Mouse (Mus musculus) CD4-positive, CD25-positive, alpha-beta regulatory T cell, adult 4 months (primary cell): ENCODE measurements around the gene Myoz1. TPM values are rescaled to one million over a fixed set of nuclear protein-coding genes. Genes with fewer than 3 reads are reported as not detected.

Experiments
- ATAC-seq: one replicate; pipeline ENCODE4 v1.8.0; 2017
- polyA plus RNA-seq, 2 experiments: library from polyadenylated mRNA; unstranded; fragments of 100-300 nt; shearing (Covaris generic); gene quantifications; one replicate each; pipeline ENCODE4 v1.2.1; 2017

Gene Myoz1
- polyA plus RNA-seq, 2 experiments from 2014 or later, result not detected

- no peak for ATAC-seq
These were observed 11.9 kb upstream of the Myoz1 start, which contains the start of gene Synpo2l for GRCm38 (mm10) chr14:20668154-20668810. Synpo2l (minus strand) TSS chr14:20668354.

GRCm38 (mm10) chr14:20667469-20667868 lies 11.1 kb upstream of the Myoz1 start:
- no peak for ATAC-seq

- no peak for ATAC-seq
These were observed 8.1 kb upstream of the Myoz1 start for GRCm38 (mm10) chr14:20664436-20664835.

- ATAC-seq, result no peak
These were observed 7.3 kb upstream of the Myoz1 start for GRCm38 (mm10) chr14:20663601-20664000.

GRCm38 (mm10) chr14:20662740-20663139 lies 6.4 kb upstream of the Myoz1 start:
- no peak for ATAC-seq

- ATAC-seq, result no peak
These were observed 5.5 kb upstream of the Myoz1 start for GRCm38 (mm10) chr14:20661661-20662331.

GRCm38 (mm10) chr14:20660827-20661660 lies 4.7 kb upstream of the Myoz1 start:
- ATAC-seq, result peak; percentile 98

GRCm38 (mm10) chr14:20659687-20660086 lies 3.3 kb upstream of the Myoz1 start:
- ATAC-seq, result no peak

- no peak for ATAC-seq
These were observed 2.6 kb upstream of the Myoz1 start for GRCm38 (mm10) chr14:20658902-20659301.

GRCm38 (mm10) chr14:20658326-20658725 lies 2.0 kb upstream of the Myoz1 start:
- peak; percentile 28 for ATAC-seq

GRCm38 (mm10) chr14:20655731-20656130 lies 609 bp downstream of the Myoz1 start:
- no peak for ATAC-seq

- no peak for ATAC-seq
These were observed 1.5 kb downstream of the Myoz1 start for GRCm38 (mm10) chr14:20654690-20655421.

- no peak for ATAC-seq
These were observed 4.6 kb downstream of the Myoz1 start for GRCm38 (mm10) chr14:20651722-20652256.

- ATAC-seq, result no peak
These were observed 5.3 kb downstream of the Myoz1 start for GRCm38 (mm10) chr14:20651000-20651399.

GRCm38 (mm10) chr14:20646381-20646780 lies 10.0 kb downstream of the Myoz1 start:
- ATAC-seq, result no peak

- ATAC-seq, result no peak
These were observed 10.8 kb downstream of the Myoz1 start for GRCm38 (mm10) chr14:20645547-20645946.

- no peak for ATAC-seq
These were observed 14.9 kb downstream of the Myoz1 start for GRCm38 (mm10) chr14:20641438-20641875.

GRCm38 (mm10) chr14:20640644-20641437 lies 15.5 kb downstream of the Myoz1 start, which contains the start of gene Usp54:
Usp54 (minus strand) TSS chr14:20641063.
- ATAC-seq, result peak; percentile 91

- peak; percentile 57 for ATAC-seq
These were observed 16.3 kb downstream of the Myoz1 start for GRCm38 (mm10) chr14:20639918-20640619.

- ATAC-seq, result no peak
These were observed 17.6 kb downstream of the Myoz1 start for GRCm38 (mm10) chr14:20638702-20639101.
